Mouse (Mus musculus) left cerebral cortex, postnatal 4 days (tissue): Measurements from ENCODE around the gene Syt8. TPM values are rescaled to one million over a fixed set of nuclear protein-coding genes. Genes with fewer than 3 reads are reported as not detected.

Experiments
- DNase-seq: peaks from one replicate; pipeline ENCODE4 v3.0.0-alpha.2; 2022
- intact Hi-C: fragments of 180-260 bp; cut with DNase I; formaldehyde crosslinking; loops from one replicate; pipeline ENCODE4 v1.15.1; 2025
- total RNA-seq, 2 experiments: library from RNA; stranded (reverse); gene quantifications; 2 replicates each; pipeline ENCODE4 v1.2.3; 2021

Syt8 gene
- total RNA-seq, 2 experiments from 2014 or later = not detected

DNA sequence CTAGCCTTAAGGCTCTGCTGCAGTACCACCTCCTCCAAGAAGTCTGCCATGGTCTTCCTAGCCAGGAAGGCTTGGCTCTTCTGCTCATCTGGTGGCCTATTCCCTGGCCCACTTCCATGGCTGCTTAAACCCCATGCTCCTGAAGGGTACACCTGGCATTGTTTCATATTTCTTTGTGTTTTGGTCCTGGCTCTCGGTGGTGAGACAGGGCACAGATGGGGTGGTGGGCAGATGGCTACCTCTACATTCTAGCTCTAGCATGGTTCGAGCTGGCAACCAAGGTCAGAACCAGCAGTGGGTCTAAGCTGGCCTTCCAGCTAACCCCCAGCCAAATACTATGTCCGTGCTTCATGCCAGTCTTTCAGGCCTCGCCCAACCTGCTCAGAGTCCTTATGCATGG lies 38.3 kb downstream of the Syt8 start:
- DNase-seq = no peak
- intact Hi-C loops = no loop called here

DNA sequence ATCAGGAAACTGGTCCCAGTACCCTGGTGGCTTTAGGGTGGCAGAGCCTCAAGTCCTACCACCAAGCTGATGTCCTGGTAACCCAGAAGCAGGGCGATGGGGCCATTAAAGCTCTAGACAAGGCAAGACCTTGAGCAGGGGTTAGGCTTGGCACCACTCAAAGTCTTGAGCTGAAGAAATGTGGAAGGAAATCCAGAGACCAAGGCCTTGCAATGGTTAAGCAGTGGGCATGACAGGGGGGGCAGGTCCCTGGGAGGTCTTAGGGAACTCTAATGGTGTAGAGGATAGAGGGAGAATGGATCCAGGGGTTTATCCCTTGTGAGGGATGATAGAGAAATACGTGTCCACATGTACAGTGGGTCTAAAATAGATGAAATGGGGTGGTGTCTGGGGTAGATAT lies 38.8 kb downstream of the Syt8 start:
- DNase-seq = no peak
- intact Hi-C loops = no loop called here

DNA sequence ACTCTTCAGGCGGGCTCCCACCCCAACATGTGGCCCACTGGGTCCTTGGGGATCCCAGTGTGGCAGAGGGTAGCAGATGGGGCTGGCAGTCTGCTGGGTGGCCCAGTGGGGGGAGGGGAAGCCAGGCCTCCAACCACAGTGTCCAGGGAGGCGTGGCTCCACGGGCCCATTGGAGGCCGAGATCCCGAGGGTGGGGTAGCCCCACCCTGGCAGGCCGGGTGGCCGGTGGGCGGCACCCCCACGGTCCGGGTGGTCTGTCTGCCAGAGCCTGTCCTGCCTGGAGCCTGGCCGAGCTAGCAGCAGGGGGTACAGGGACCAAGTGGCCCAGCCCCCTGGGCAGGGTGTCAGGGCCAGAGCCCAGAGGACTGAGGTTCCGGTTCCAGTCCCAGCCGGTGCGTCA lies 40.1 kb downstream of the Syt8 start:
- intact Hi-C loops = no loop called here
- DNase-seq = no peak

DNA sequence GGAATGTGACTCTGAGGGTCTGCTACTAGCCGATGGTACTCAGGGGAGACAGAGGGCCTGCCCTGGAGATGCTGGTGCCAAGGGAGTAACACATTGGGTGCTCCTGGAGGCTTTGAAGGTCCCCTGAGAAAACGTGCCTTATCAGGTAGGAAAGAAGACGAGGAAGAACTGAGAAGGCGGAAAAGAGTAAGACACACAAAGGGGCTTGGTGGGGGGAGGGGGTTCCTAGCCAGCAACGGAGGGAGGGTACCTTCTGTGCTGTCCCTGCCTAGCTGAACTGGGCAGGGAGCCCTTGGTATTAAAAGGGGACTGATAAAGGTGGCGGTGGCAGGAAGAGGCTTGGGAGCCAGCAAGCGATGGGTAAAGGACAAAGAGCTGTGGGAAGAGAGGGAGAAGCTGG lies 41.0 kb downstream of the Syt8 start:
- intact Hi-C loops = no loop called here
- DNase-seq = no peak

DNA sequence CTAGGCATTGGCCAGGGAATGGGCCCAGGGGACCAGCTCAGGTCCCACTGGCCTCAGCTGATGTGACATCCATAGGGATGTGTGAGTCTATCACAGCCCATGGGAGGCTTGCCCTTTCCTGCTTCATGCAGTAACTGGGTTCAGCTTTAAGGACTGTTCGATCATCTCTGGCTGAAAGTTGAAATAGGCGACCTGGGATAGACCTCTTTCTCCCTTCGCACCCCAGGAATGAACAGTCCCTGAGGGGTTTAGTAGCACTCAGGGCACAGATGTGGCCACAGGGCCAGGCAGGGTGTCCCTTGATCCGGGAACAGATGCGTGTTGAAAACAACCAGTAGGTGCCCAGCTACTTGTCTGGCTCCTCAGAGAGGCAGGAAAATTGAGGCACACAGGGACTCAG lies 41.6 kb downstream of the Syt8 start:
- DNase-seq = no peak
- intact Hi-C loops = no loop called here

DNA sequence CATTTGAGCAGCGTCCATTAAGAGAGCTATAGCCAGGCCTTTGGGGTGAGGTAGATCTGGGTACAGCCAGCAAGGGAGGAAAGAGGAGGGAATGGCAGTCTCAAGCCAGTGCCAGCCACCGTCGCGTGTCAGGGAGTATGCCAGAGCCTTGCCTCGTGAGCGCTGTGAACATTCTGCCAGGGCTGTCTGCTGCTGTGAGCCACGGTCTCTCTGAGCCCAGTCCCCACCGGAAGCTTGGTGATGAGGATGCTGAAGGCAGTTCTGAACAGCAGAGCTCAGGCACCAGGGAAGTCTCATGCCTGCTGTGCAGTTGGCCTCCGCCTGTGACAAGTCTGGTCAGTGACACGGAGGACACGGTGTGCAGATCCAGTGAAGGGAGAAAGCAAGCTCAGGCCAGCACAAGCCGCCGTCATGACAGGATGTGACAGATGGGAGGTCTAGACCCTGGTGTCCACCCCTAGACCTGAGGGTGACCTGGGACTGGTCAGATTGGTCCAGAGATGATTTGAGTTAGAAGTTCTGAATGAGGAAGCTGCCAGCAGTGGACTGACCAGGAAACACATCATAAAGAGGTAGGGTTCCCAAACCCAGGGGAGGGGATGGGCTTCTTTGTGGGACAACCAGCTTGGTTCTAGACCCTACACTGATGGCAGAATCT lies 42.3 kb downstream of the Syt8 start:
- DNase-seq = peak; percentile 59

GRCm38 (mm10) chr7:142478001-142478400 lies 43.4 kb downstream of the Syt8 start:
- intact Hi-C loops = no loop called here
- DNase-seq = no peak

More for the DNA sequence above, 42.3 kb downstream of the Syt8 start:
- intact Hi-C loops = no loop called here

DNA sequence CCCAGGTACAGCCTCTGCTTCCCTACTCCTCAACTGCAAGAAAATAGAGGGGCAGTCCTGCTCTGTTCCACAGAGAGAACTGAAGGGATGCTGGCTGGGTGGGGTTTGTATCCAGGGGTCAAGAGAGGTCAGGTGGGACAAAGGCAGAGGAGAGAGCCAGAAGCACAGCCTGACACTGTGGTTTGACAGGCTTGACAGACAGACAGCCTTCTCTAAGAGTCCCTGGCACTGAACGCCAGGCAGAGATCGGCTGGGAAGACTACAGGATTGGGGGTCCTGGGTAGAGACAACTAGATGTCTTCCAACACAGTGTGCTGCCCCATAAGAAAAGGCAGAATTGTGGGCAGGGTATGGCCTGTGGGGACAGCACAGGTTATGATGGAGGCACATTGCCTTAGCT lies 43.9 kb downstream of the Syt8 start:
- intact Hi-C loops = no loop called here
- no peak for DNase-seq

- DNase-seq = no peak
- intact Hi-C loops = no loop called here
Observed at GRCm38 (mm10) chr7:142479307-142479706, 44.7 kb downstream of the Syt8 start.

GRCm38 (mm10) chr7:142479886-142480285 lies 45.2 kb downstream of the Syt8 start:
- intact Hi-C loops = no loop called here
- DNase-seq = no peak

DNA sequence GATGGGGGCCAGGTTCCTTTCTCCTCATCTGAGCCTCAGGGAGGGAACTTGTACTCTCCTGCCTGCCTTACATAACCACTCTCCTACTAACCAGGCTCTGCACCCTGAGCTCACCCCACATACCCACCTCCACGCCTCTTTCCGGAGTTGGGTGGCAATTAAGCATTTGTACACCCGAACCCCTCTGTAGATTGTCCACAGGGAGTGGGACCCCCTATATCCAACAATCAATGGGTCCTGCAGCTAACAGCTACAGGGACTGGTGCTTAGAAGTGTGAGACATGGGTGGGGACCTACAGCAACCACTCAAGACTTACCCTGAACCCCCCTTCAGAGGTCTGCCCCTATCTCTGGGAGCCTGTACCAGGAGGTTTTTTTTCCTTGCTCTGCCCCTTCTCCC lies 46.0 kb downstream of the Syt8 start:
- intact Hi-C loops = no loop called here
- no peak for DNase-seq

GRCm38 (mm10) chr7:142481186-142481567 lies 46.5 kb downstream of the Syt8 start:
- peak; percentile 63 for DNase-seq
- intact Hi-C loops = no loop called here

GRCm38 (mm10) chr7:142481568-142482255 lies 47.1 kb downstream of the Syt8 start:
- DNase-seq = no peak
- intact Hi-C loops = no loop called here

DNA sequence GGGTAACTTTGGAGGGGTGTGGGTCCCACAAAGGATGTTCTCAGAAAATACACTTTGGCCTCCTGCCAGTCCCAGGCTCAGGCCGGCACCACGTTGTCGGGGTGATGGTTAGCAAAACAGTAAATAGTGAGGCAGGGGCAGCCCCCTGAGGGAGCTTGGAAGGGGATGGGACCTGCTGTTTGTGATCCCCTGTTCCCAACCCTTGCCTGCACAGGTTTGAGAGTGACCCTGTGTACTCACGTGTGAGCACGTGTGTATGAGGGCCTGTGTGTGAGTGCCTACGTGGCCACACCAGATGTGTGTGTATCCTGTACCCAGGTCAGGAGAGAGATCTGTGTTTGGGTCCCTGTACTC lies 47.6 kb downstream of the Syt8 start:
- intact Hi-C loops = no loop called here
- no peak for DNase-seq

GRCm38 (mm10) chr7:142483136-142483535 lies 48.5 kb downstream of the Syt8 start:
- no peak for DNase-seq
- intact Hi-C loops = no loop called here

- DNase-seq = no peak
- intact Hi-C loops = no loop called here
Observed at GRCm38 (mm10) chr7:142484780-142485179, 50.1 kb downstream of the Syt8 start.

- DNase-seq = no peak
Observed at GRCm38 (mm10) chr7:142486751-142487162, 52.1 kb downstream of the Syt8 start.

GRCm38 (mm10) chr7:142487341-142487859 lies 52.8 kb downstream of the Syt8 start:
- peak; percentile 57 for DNase-seq
- intact Hi-C loops = no loop called here

More at GRCm38 (mm10) chr7:142486751-142487162, 52.1 kb downstream of the Syt8 start:
- intact Hi-C loops = no loop called here

DNA sequence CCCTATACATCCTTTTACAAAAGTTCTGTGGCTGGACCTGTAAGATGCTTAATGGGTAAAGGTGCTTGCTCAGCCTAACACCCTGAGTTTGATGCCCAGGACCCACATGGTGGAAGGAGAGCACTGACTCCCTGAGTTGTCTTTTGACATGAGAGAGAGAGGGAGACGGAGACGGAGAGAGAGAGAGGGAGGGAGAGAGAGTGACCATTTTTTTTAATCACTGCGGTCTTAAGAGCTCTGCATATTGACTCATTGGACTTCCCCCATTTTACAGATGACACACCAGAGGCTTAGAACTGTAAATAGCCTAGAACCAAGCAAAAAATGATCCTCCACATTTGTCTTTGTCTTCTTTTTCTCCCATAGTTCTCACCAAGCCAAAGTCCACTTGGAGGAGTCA lies 53.4 kb downstream of the Syt8 start:
- intact Hi-C loops = no loop called here

More for the DNA sequence above, 53.4 kb downstream of the Syt8 start:
- no peak for DNase-seq
